Mouse (Mus musculus): ENCODE data around the gene Suv39h2.

DNA sequence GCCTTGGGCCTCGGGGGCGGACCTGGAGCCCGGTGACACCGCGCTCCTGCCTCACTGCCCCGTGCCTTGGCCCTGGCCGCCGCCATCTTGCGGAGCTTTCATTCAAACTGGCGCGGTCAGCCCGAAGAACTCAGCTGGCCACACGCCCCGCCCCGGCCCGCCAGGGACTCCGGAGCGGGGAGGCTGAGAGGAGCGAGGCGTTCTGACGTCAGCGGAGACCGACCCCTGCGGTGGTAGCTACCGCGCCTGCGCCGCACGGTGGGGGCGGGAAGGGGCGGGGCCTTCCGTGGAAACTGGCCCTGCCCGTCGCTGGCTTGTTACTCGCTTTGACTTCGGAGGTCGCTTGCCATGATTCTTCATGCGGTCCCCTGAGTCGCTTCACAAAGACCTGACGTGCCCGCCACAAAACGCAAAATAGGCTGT, at the start of gene Suv39h2:
- TF ChIP-seq POLR2A (IDR thresholded peaks at IDR 0.05; ENCODE audit: control insufficient read depth, extremely low read depth, insufficient read depth, low read length, poor library complexity) (no peak), CTCF (IDR thresholded peaks at IDR 0.05; ENCODE audit: borderline replicate concordance, control insufficient read depth, extremely low read depth, insufficient read depth, low read length, poor library complexity) (no peak)

All from thymus, adult 2 months (tissue).